Mouse (Mus musculus) liver, postnatal 0 days (tissue): ENCODE measurements around the gene Shisa5.

Experiments used
- CTCF ChIP-seq: sonication (generic); IDR thresholded peaks from 2 replicates; pipeline ENCODE4 v1.5.1; 2016; ENCODE audit warnings: antibody characterized with exemption, low read depth
- EP300 ChIP-seq: IDR thresholded peaks from 2 replicates; pipeline ENCODE4 v1.6.1; 2016; ENCODE audit warnings: antibody characterized with exemption, low read depth, mild to moderate bottlenecking

- TF ChIP-seq CTCF (no peak), EP300 (no peak)
Measured at GRCm38 (mm10) chr9:109058006-109058765, 19.8 kb downstream of the Shisa5 start.
